Mouse (Mus musculus): ENCODE results near the gene Naa20. TPM values are rescaled to one million over a fixed set of nuclear protein-coding genes. Genes with fewer than 3 reads are reported as not detected.

Gene Naa20
- polyA plus RNA-seq, 1 experiment from 2014 or later, result 134 TPM

GRCm38 (mm10) chr2:145871308-145871707, 30.6 kb upstream of the Naa20 start:
- Histone ChIP-seq H3K27ac (replicated peaks) (peak overlapping the region; percentile 73; the same call in 1 of the 2 replicates), H3K9me3 (ENCODE audit: control insufficient read depth, low read length) (no peaks in the 10 kb centered on the region), H3K9ac (ENCODE audit: low read length) (no peak overlapping the region), H3K36me3 (ENCODE audit: control insufficient read depth, insufficient read depth, low read length) (peaks cover 7% of the 10 kb centered on the region), H3K4me2 (replicated peaks; ENCODE audit: low read depth) (no peak overlapping the region), H3K4me1 (replicated peaks; ENCODE audit: control insufficient read depth, insufficient read depth) (no peaks in the 10 kb centered on the region), H3K27me3 (ENCODE audit: control insufficient read depth, insufficient read depth, low read length) (no peaks in the 10 kb centered on the region), H3K4me3 (ENCODE audit: low read depth, low read length) (no peak overlapping the region)
- DNase-seq (ENCODE audit: low spot score) (no peak), ATAC-seq (ENCODE audit: low FRiP score, low TSS enrichment) (no peak)
- TF ChIP-seq CTCF (IDR thresholded peaks at IDR 0.05; ENCODE audit: low read depth), result no peak
- TF ChIP-seq EP300 (optimal IDR thresholded peaks at IDR 0.05), result no peak
- WGBS, result 64% methylated on average over 4 of the region's 4 CpGs

GRCm38 (mm10) chr2:145872099-145872498, 29.8 kb upstream of the Naa20 start:
- H3K9me3 ChIP-seq (ENCODE audit: control insufficient read depth, low read length), result no peaks in the 10 kb centered on the region
- H3K4me2 ChIP-seq (replicated peaks; ENCODE audit: low read depth), result no peak overlapping the region
- H3K27ac ChIP-seq (replicated peaks), result peak overlapping the region; percentile 73; the same call in 1 of the 2 replicates
- H3K27me3 ChIP-seq (ENCODE audit: control insufficient read depth, insufficient read depth, low read length), result no peaks in the 10 kb centered on the region
- TF ChIP-seq EP300 (optimal IDR thresholded peaks at IDR 0.05), result no peak
- TF ChIP-seq CTCF (IDR thresholded peaks at IDR 0.05; ENCODE audit: low read depth), result no peak
- DNase-seq (ENCODE audit: low spot score) (peak; percentile 62), ATAC-seq (ENCODE audit: low FRiP score, low TSS enrichment) (peak; percentile 94)
- WGBS, result 60% methylated on average over 1 of the region's 1 CpGs
- H3K36me3 ChIP-seq (ENCODE audit: control insufficient read depth, insufficient read depth, low read length), result peaks cover 11% of the 10 kb centered on the region
- no peak overlapping the region for H3K9ac ChIP-seq (ENCODE audit: low read length)
- H3K4me3 ChIP-seq (ENCODE audit: low read depth, low read length), result no peak overlapping the region
- H3K4me1 ChIP-seq (replicated peaks; ENCODE audit: control insufficient read depth, insufficient read depth), result no peaks in the 10 kb centered on the region

GRCm38 (mm10) chr2:145873953-145874352, 27.9 kb upstream of the Naa20 start:
- Histone ChIP-seq H3K4me1 (replicated peaks; ENCODE audit: control insufficient read depth, insufficient read depth) (no peaks in the 10 kb centered on the region), H3K9me3 (ENCODE audit: control insufficient read depth, low read length) (no peaks in the 10 kb centered on the region), H3K4me3 (ENCODE audit: low read depth, low read length) (no peak overlapping the region), H3K27me3 (ENCODE audit: control insufficient read depth, insufficient read depth, low read length) (no peaks in the 10 kb centered on the region), H3K36me3 (ENCODE audit: control insufficient read depth, insufficient read depth, low read length) (peaks cover 13% of the 10 kb centered on the region), H3K27ac (replicated peaks) (no peak overlapping the region), H3K4me2 (replicated peaks; ENCODE audit: low read depth) (no peak overlapping the region), H3K9ac (ENCODE audit: low read length) (no peak overlapping the region)
- no peak for ATAC-seq (ENCODE audit: low FRiP score, low TSS enrichment)
- WGBS, result 33% methylated on average over 1 of the region's 1 CpGs
- TF ChIP-seq CTCF (IDR thresholded peaks at IDR 0.05; ENCODE audit: low read depth), result no peak
- no peak for TF ChIP-seq EP300 (optimal IDR thresholded peaks at IDR 0.05)
- DNase-seq (ENCODE audit: low spot score), result no peak

GRCm38 (mm10) chr2:145874879-145875482, 26.9 kb upstream of the Naa20 start:
- DNase-seq (ENCODE audit: low spot score) (no peak), ATAC-seq (ENCODE audit: low FRiP score, low TSS enrichment) (peak; percentile 33; the same call in 1 of the 2 replicates)
- Histone ChIP-seq H3K4me2 (replicated peaks; ENCODE audit: low read depth) (no peak overlapping the region), H3K4me1 (replicated peaks; ENCODE audit: control insufficient read depth, insufficient read depth) (no peaks in the 10 kb centered on the region), H3K27ac (replicated peaks) (no peak overlapping the region), H3K9ac (ENCODE audit: low read length) (no peak overlapping the region), H3K4me3 (ENCODE audit: low read depth, low read length) (no peak overlapping the region), H3K9me3 (ENCODE audit: control insufficient read depth, low read length) (no peaks in the 10 kb centered on the region), H3K36me3 (ENCODE audit: control insufficient read depth, insufficient read depth, low read length) (peaks cover 19% of the 10 kb centered on the region), H3K27me3 (ENCODE audit: control insufficient read depth, insufficient read depth, low read length) (no peaks in the 10 kb centered on the region)
- TF ChIP-seq CTCF (IDR thresholded peaks at IDR 0.05; ENCODE audit: low read depth) (no peak), EP300 (optimal IDR thresholded peaks at IDR 0.05) (no peak)
- WGBS, result 23% methylated on average over 3 of the region's 3 CpGs

- Histone ChIP-seq H3K9me3 (ENCODE audit: control insufficient read depth, low read length) (no peaks in the 10 kb centered on the region), H3K27me3 (ENCODE audit: control insufficient read depth, insufficient read depth, low read length) (no peaks in the 10 kb centered on the region), H3K4me1 (replicated peaks; ENCODE audit: control insufficient read depth, insufficient read depth) (no peaks in the 10 kb centered on the region), H3K4me3 (ENCODE audit: low read depth, low read length) (no peak overlapping the region), H3K9ac (ENCODE audit: low read length) (no peak overlapping the region), H3K36me3 (ENCODE audit: control insufficient read depth, insufficient read depth, low read length) (peaks cover 23% of the 10 kb centered on the region), H3K4me2 (replicated peaks; ENCODE audit: low read depth) (no peak overlapping the region), H3K27ac (replicated peaks) (no peak overlapping the region)
- TF ChIP-seq EP300 (optimal IDR thresholded peaks at IDR 0.05), result no peak
- TF ChIP-seq CTCF (IDR thresholded peaks at IDR 0.05; ENCODE audit: low read depth), result no peak
- ATAC-seq (ENCODE audit: low FRiP score, low TSS enrichment) (no peak), DNase-seq (ENCODE audit: low spot score) (no peak)
- WGBS, result 90% methylated on average over 3 of the region's 3 CpGs
These were observed 24.7 kb upstream of the Naa20 start for GRCm38 (mm10) chr2:145877191-145877590.

GRCm38 (mm10) chr2:145880887-145881747, 20.8 kb upstream of the Naa20 start:
- no peak for ATAC-seq (ENCODE audit: low FRiP score, low TSS enrichment)

More at GRCm38 (mm10) chr2:145880887-145881747, 20.8 kb upstream of the Naa20 start:
- WGBS, result 71% methylated on average over 11 of the region's 11 CpGs
- H3K4me2 ChIP-seq (replicated peaks; ENCODE audit: low read depth), result no peak overlapping the region
- H3K9ac ChIP-seq (ENCODE audit: low read length), result no peak overlapping the region
- no peaks in the 10 kb centered on the region for H3K27me3 ChIP-seq (ENCODE audit: control insufficient read depth, insufficient read depth, low read length)
- peaks cover 31% of the 10 kb centered on the region for H3K36me3 ChIP-seq (ENCODE audit: control insufficient read depth, insufficient read depth, low read length)
- no peak overlapping the region for H3K4me3 ChIP-seq (ENCODE audit: low read depth, low read length)
- no peak overlapping the region for H3K27ac ChIP-seq (replicated peaks)
- TF ChIP-seq EP300 (optimal IDR thresholded peaks at IDR 0.05) (no peak), CTCF (IDR thresholded peaks at IDR 0.05; ENCODE audit: low read depth) (no peak)
- no peak for DNase-seq (ENCODE audit: low spot score)
- H3K9me3 ChIP-seq (ENCODE audit: control insufficient read depth, low read length), result no peaks in the 10 kb centered on the region
- H3K4me1 ChIP-seq (replicated peaks; ENCODE audit: control insufficient read depth, insufficient read depth), result no peaks in the 10 kb centered on the region; the same call in 1 of the 2 replicates
